Mouse (Mus musculus): Measurements from ENCODE around the gene Hba-a2. TPM values are rescaled to one million over a fixed set of nuclear protein-coding genes. Genes with fewer than 3 reads are reported as not detected.
"Not testable (repeated sequence)": the region's sequence is repeated elsewhere in the genome, so short reads cannot be mapped to it uniquely, and the experiment has no call there.

Hba-a2 gene
- polyA plus RNA-seq, 1 experiment from 2014 or later: 36,578 TPM

- H3K27me3 ChIP-seq (ENCODE audit: control insufficient read depth, insufficient read depth, low read length): peaks cover 32% of the 10 kb centered on the region
- no peaks in the 10 kb centered on the region for H3K9me3 ChIP-seq (replicated peaks; ENCODE audit: control insufficient read depth, low read length)
- no peak overlapping the region for H3K9ac ChIP-seq (ENCODE audit: low read length)
- H3K4me1 ChIP-seq (ENCODE audit: control insufficient read depth, insufficient read depth, low read length): no peaks in the 10 kb centered on the region
- no peak overlapping the region for H3K27ac ChIP-seq (ENCODE audit: low read length)
- H3K4me2 ChIP-seq (ENCODE audit: low read depth, low read length): no peak overlapping the region
- 61% methylated on average over 21 of the region's 21 CpGs for WGBS
- no peak overlapping the region for H3K4me3 ChIP-seq (ENCODE audit: low read length)
- no peak for ATAC-seq (replicated peaks; ENCODE audit: extremely low read depth, insufficient read depth, low FRiP score)
- H3K36me3 ChIP-seq (ENCODE audit: control insufficient read depth, insufficient read depth): no peaks in the 10 kb centered on the region
Observed at GRCm38 (mm10) chr11:32277736-32278457, 18.4 kb upstream of the Hba-a2 start.

GRCm38 (mm10) chr11:32278458-32278957 lies 17.8 kb upstream of the Hba-a2 start:
- WGBS: 68% methylated on average over 12 of the region's 12 CpGs
- H3K4me1 ChIP-seq (ENCODE audit: control insufficient read depth, insufficient read depth, low read length): no peaks in the 10 kb centered on the region
- H3K4me3 ChIP-seq (ENCODE audit: low read length): no peak overlapping the region
- no peak overlapping the region for H3K27ac ChIP-seq (ENCODE audit: low read length)
- H3K27me3 ChIP-seq (ENCODE audit: control insufficient read depth, insufficient read depth, low read length): peaks cover 32% of the 10 kb centered on the region
- no peak overlapping the region for H3K4me2 ChIP-seq (ENCODE audit: low read depth, low read length)
- no peak for ATAC-seq (replicated peaks; ENCODE audit: extremely low read depth, insufficient read depth, low FRiP score)
- no peak overlapping the region for H3K9ac ChIP-seq (ENCODE audit: low read length)
- no peaks in the 10 kb centered on the region for H3K36me3 ChIP-seq (ENCODE audit: control insufficient read depth, insufficient read depth)
- H3K9me3 ChIP-seq (replicated peaks; ENCODE audit: control insufficient read depth, low read length): no peaks in the 10 kb centered on the region

GRCm38 (mm10) chr11:32280646-32281045 lies 15.6 kb upstream of the Hba-a2 start:
- H3K4me2 ChIP-seq (ENCODE audit: low read depth, low read length): no peak overlapping the region
- H3K4me3 ChIP-seq (ENCODE audit: low read length): no peak overlapping the region
- H3K27ac ChIP-seq (ENCODE audit: low read length): no peak overlapping the region
- peaks cover 32% of the 10 kb centered on the region for H3K27me3 ChIP-seq (ENCODE audit: control insufficient read depth, insufficient read depth, low read length)
- WGBS: 72% methylated on average over 2 of the region's 2 CpGs
- no peaks in the 10 kb centered on the region for H3K4me1 ChIP-seq (ENCODE audit: control insufficient read depth, insufficient read depth, low read length)
- no peaks in the 10 kb centered on the region for H3K9me3 ChIP-seq (replicated peaks; ENCODE audit: control insufficient read depth, low read length)
- H3K9ac ChIP-seq (ENCODE audit: low read length): no peak overlapping the region
- no peak for ATAC-seq (replicated peaks; ENCODE audit: extremely low read depth, insufficient read depth, low FRiP score)
- H3K36me3 ChIP-seq (ENCODE audit: control insufficient read depth, insufficient read depth): no peaks in the 10 kb centered on the region

GRCm38 (mm10) chr11:32281416-32282144 lies 14.7 kb upstream of the Hba-a2 start:
- Histone ChIP-seq H3K4me1 (ENCODE audit: control insufficient read depth, insufficient read depth, low read length) (no peaks in the 10 kb centered on the region), H3K4me2 (ENCODE audit: low read depth, low read length) (no peak overlapping the region), H3K27ac (ENCODE audit: low read length) (no peak overlapping the region), H3K27me3 (ENCODE audit: control insufficient read depth, insufficient read depth, low read length) (peaks cover 29% of the 10 kb centered on the region), H3K36me3 (ENCODE audit: control insufficient read depth, insufficient read depth) (no peaks in the 10 kb centered on the region), H3K9ac (ENCODE audit: low read length) (no peak overlapping the region), H3K9me3 (replicated peaks; ENCODE audit: control insufficient read depth, low read length) (no peaks in the 10 kb centered on the region), H3K4me3 (ENCODE audit: low read length) (no peak overlapping the region)
- WGBS: 61% methylated on average over 1 of the region's 1 CpGs
- ATAC-seq (replicated peaks; ENCODE audit: extremely low read depth, insufficient read depth, low FRiP score): no peak

GRCm38 (mm10) chr11:32283091-32283777 lies 13.1 kb upstream of the Hba-a2 start, which contains the start of gene Hba-a1:
Gene Hba-a1 (plus strand): TSS chr11:32283511.
- H3K36me3 ChIP-seq (ENCODE audit: control insufficient read depth, insufficient read depth); H3K9ac ChIP-seq (ENCODE audit: low read length); ATAC-seq (replicated peaks; ENCODE audit: extremely low read depth, insufficient read depth, low FRiP score); H3K9me3 ChIP-seq (replicated peaks; ENCODE audit: control insufficient read depth, low read length); H3K4me3 ChIP-seq (ENCODE audit: low read length); H3K27ac ChIP-seq (ENCODE audit: low read length); H3K4me2 ChIP-seq (ENCODE audit: low read depth, low read length); H3K4me1 ChIP-seq (ENCODE audit: control insufficient read depth, insufficient read depth, low read length): not testable (repeated sequence)
- H3K27me3 ChIP-seq (ENCODE audit: control insufficient read depth, insufficient read depth, low read length): peaks cover 19% of the 10 kb centered on the region
- 40% methylated on average over 1 of the region's 5 CpGs for WGBS

GRCm38 (mm10) chr11:32284582-32284981 lies 11.7 kb upstream of the Hba-a2 start:
- not testable (repeated sequence) for H3K4me3 ChIP-seq (ENCODE audit: low read length); H3K36me3 ChIP-seq (ENCODE audit: control insufficient read depth, insufficient read depth); H3K9ac ChIP-seq (ENCODE audit: low read length); H3K27ac ChIP-seq (ENCODE audit: low read length); H3K4me1 ChIP-seq (ENCODE audit: control insufficient read depth, insufficient read depth, low read length); ATAC-seq (replicated peaks; ENCODE audit: extremely low read depth, insufficient read depth, low FRiP score); H3K4me2 ChIP-seq (ENCODE audit: low read depth, low read length); H3K9me3 ChIP-seq (replicated peaks; ENCODE audit: control insufficient read depth, low read length)
- WGBS: 30% methylated on average over 2 of the region's 2 CpGs
- H3K27me3 ChIP-seq (ENCODE audit: control insufficient read depth, insufficient read depth, low read length): peaks cover 11% of the 10 kb centered on the region

GRCm38 (mm10) chr11:32285031-32285775 lies 11.1 kb upstream of the Hba-a2 start:
- Histone ChIP-seq H3K9ac (ENCODE audit: low read length) (no peak overlapping the region), H3K9me3 (replicated peaks; ENCODE audit: control insufficient read depth, low read length) (no peaks in the 10 kb centered on the region), H3K4me2 (ENCODE audit: low read depth, low read length) (no peak overlapping the region), H3K36me3 (ENCODE audit: control insufficient read depth, insufficient read depth) (no peaks in the 10 kb centered on the region), H3K4me1 (ENCODE audit: control insufficient read depth, insufficient read depth, low read length) (no peaks in the 10 kb centered on the region), H3K4me3 (ENCODE audit: low read length) (no peak overlapping the region), H3K27ac (ENCODE audit: low read length) (no peak overlapping the region), H3K27me3 (ENCODE audit: control insufficient read depth, insufficient read depth, low read length) (peaks cover 9% of the 10 kb centered on the region)
- 73% methylated on average over 7 of the region's 7 CpGs for WGBS
- no peak for ATAC-seq (replicated peaks; ENCODE audit: extremely low read depth, insufficient read depth, low FRiP score)

GRCm38 (mm10) chr11:32285887-32286286 lies 10.4 kb upstream of the Hba-a2 start:
- not testable (repeated sequence) for ATAC-seq (replicated peaks; ENCODE audit: extremely low read depth, insufficient read depth, low FRiP score); H3K9me3 ChIP-seq (replicated peaks; ENCODE audit: control insufficient read depth, low read length); H3K4me2 ChIP-seq (ENCODE audit: low read depth, low read length); H3K27ac ChIP-seq (ENCODE audit: low read length); H3K4me1 ChIP-seq (ENCODE audit: control insufficient read depth, insufficient read depth, low read length); H3K4me3 ChIP-seq (ENCODE audit: low read length); H3K9ac ChIP-seq (ENCODE audit: low read length); H3K36me3 ChIP-seq (ENCODE audit: control insufficient read depth, insufficient read depth); H3K27me3 ChIP-seq (ENCODE audit: control insufficient read depth, insufficient read depth, low read length)

Data from heart, embryonic 16.5 days (tissue).